Mouse (Mus musculus) heart, embryonic 13.5 days (tissue): ENCODE data around the gene Cul4b. TPM values are rescaled to one million over a fixed set of nuclear protein-coding genes. Genes with fewer than 3 reads are reported as not detected.
"Not testable (repeated sequence)": the region's sequence is repeated elsewhere in the genome, so short reads cannot be mapped to it uniquely, and the experiment has no call there.

Source experiments
- ATAC-seq: fragments of 200-750 bp; cut with Nextera tagmentation; 2 replicates; pipeline ENCODE4 v1.8.0; 2017; ENCODE audit warnings: moderate TSS enrichment; ENCODE audit not compliant: insufficient number of reproducible peaks, low FRiP score, low TSS enrichment; ENCODE audit errors: extremely low read depth
- H3K27ac ChIP-seq: fragments of 300-500 bp; sonication (generic); replicated peaks from 2 replicates; pipeline ENCODE4 v1.5.1; 2015; ENCODE audit warnings: moderate library complexity, mild to moderate bottlenecking, inconsistent platforms
- H3K27me3 ChIP-seq: fragments of 300-500 bp; sonication (generic); replicated peaks from 2 replicates; pipeline ENCODE4 v1.6.1; 2015; ENCODE audit warnings: mild to moderate bottlenecking, inconsistent platforms
- H3K36me3 ChIP-seq: fragments of 300-500 bp; sonication (generic); 2 replicates; pipeline ENCODE4 v1.6.1; 2015; ENCODE audit warnings: mild to moderate bottlenecking, inconsistent platforms
- H3K4me1 ChIP-seq: fragments of 300-500 bp; sonication (generic); 2 replicates; pipeline ENCODE4 v1.6.1; 2015; ENCODE audit warnings: inconsistent platforms
- H3K4me2 ChIP-seq: fragments of 300-500 bp; sonication (generic); 2 replicates; pipeline ENCODE4 v1.6.1; 2015; ENCODE audit warnings: inconsistent platforms, mild to moderate bottlenecking, moderate library complexity
- H3K4me3 ChIP-seq: fragments of 300-500 bp; sonication (generic); 2 replicates; pipeline ENCODE4 v1.5.1; 2015; ENCODE audit warnings: moderate library complexity, mild to moderate bottlenecking, inconsistent platforms
- H3K9ac ChIP-seq: fragments of 300-500 bp; sonication (generic); 2 replicates; pipeline ENCODE4 v1.6.1; 2015; ENCODE audit warnings: inconsistent platforms, mild to moderate bottlenecking, moderate library complexity
- H3K9me3 ChIP-seq: fragments of 300-500 bp; sonication (generic); 2 replicates; pipeline ENCODE4 v1.6.1; 2016; ENCODE audit warnings: inconsistent platforms
- WGBS: fragments of 180-500 bp; shearing (Covaris S2); methylation state at CpG from one replicate; pipeline ENCODE4 v1.1.7; 2015; ENCODE audit warnings: mixed read lengths; 5-methylcytosine and 5-hydroxymethylcytosine counted together
- polyA plus RNA-seq: library from polyadenylated mRNA; unstranded; fragments of >200 nt; fragmentation: Nextera tagmentation; extraction: Ambion mirVana; gene quantifications from 2 replicates; pipeline ENCODE4 v1.2.1, GENCODE M21; 2015

Cul4b gene
- polyA plus RNA-seq, 1 experiment from 2014 or later, result 17.7 TPM

GRCm38 (mm10) chrX:38564542-38565175, 11.3 kb downstream of the Cul4b start:
- ATAC-seq, result peak; percentile 88
- peaks cover 17% of the 10 kb centered on the region for H3K36me3 ChIP-seq
- WGBS, result 3% methylated on average over 5 of the region's 52 CpGs

DNA sequence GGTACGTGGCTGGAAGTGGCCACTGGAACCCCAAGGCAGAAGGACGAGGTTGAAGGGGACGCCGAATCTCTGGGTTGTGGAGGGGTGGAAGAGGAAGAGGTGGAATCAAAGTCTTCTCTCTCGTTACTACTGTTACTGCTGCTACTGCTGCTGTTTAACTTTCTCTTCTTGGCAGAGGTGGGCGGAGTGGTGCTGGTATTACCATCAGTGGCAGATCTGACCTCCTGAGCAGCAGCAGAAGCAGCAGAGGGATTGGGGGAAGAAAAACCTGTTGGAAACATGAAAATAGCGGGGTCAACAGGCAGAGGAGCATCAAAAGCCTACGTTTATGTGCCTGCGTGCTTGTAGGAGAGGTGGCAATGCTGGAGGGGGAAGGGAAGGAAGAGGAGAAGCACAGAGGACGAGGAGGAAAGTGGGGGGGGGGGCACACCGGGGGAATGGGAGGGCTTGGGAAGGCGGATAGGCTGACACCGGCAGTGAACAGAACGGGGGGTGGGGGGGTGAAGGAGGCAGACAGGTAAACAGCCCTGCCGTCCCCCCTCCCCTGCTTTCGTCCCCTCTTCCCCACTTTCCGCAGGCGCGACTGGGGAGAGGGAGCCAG, 12.0 kb downstream of the Cul4b start:
- ATAC-seq, result no peak

More at GRCm38 (mm10) chrX:38564542-38565175, 11.3 kb downstream of the Cul4b start:
- H3K4me1 ChIP-seq, result peaks cover 6% of the 10 kb centered on the region
- no peaks in the 10 kb centered on the region for H3K9me3 ChIP-seq
- H3K4me2 ChIP-seq, result peak overlapping the region; percentile 75
- H3K4me3 ChIP-seq, result peak overlapping the region; percentile 62
- peak overlapping the region; percentile 85 for H3K9ac ChIP-seq
- H3K27me3 ChIP-seq, result no peaks in the 10 kb centered on the region
- H3K27ac ChIP-seq, result peak overlapping the region; percentile 96

DNA sequence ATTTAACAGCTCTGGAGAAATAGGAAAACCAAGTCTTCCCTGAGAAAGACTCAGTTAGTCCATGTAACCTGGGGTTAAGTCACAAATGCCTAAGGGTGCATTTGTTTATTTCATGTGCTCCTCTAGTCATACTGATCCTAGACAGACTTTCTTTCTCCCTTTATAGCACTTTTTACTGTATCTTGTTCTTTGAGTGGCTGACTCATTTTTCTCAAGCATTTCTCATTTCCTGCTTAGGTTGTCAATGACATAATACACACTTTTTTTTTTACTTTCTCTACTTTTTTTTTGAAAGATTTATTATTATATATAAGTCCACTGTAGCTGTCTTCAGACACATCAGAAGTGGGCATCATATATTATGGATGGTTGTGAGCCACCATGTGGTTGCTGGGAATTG, 22.7 kb downstream of the Cul4b start:
- ATAC-seq, result no peak
- no peaks in the 10 kb centered on the region for H3K9me3 ChIP-seq
- no peak overlapping the region for H3K4me2 ChIP-seq
- peaks cover 23% of the 10 kb centered on the region for H3K36me3 ChIP-seq
- no peaks in the 10 kb centered on the region for H3K4me1 ChIP-seq
- no peak overlapping the region for H3K27ac ChIP-seq
- no peaks in the 10 kb centered on the region for H3K27me3 ChIP-seq
- no peak overlapping the region for H3K4me3 ChIP-seq
- H3K9ac ChIP-seq, result no peak overlapping the region

More for the DNA sequence above, 12.0 kb downstream of the Cul4b start:
- Histone ChIP-seq H3K4me3 (peak overlapping the region; percentile 62), H3K9ac (peak overlapping the region; percentile 85), H3K27me3 (no peaks in the 10 kb centered on the region), H3K4me2 (peak overlapping the region; percentile 75), H3K9me3 (no peaks in the 10 kb centered on the region), H3K36me3 (peaks cover 23% of the 10 kb centered on the region), H3K27ac (peak overlapping the region; percentile 96), H3K4me1 (peaks cover 6% of the 10 kb centered on the region)
- WGBS, result 9% methylated on average over 10 of the region's 19 CpGs

DNA sequence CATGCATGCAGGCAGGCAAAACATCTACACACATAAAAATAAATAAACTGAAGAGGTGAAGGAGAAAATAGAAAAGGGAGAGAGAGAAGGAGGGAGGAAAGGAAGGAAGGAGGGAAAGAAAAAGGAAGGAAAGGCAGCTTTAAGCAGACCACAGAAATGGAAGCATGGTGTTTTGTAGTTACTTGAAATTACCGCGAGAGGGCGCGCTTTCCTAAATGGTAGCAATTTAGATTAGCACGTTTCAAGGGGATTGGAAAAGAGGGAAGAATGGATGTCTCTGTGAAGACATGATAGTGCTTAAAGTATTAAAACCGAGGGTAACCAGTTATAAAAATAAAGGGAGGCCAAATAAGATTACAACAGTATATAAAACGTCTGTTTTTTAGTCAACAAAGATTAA, 61.4 kb downstream of the Cul4b start:
- WGBS, result 2% methylated on average over 7 of the region's 7 CpGs
- ATAC-seq, result no peak
- H3K4me2 ChIP-seq, result no peak overlapping the region
- no peaks in the 10 kb centered on the region for H3K4me1 ChIP-seq
- no peak overlapping the region for H3K9ac ChIP-seq
- H3K27me3 ChIP-seq, result no peaks in the 10 kb centered on the region
- H3K9me3 ChIP-seq, result no peaks in the 10 kb centered on the region
- H3K27ac ChIP-seq, result no peak overlapping the region
- no peaks in the 10 kb centered on the region for H3K36me3 ChIP-seq
- H3K4me3 ChIP-seq, result no peak overlapping the region

DNA sequence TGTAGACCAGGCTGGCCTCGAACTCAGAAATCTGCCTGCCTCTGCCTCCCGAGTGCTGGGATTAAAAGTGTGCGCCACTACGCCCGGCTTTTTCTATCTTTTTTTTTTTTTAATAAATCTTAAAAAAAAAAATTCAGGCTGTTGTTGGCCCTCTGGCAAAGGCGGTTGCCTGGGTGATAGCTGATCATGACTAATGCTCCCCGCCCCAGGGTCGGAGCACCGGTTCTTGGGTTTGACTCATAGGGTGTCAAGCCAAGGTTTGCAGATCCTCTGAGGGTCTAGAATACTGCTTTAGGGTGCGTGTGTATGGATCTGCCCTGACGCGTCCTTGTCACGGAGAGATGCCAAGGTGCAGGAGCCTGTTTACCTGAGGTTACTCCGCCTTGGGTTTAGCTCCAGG, 71.2 kb downstream of the Cul4b start:
- H3K36me3 ChIP-seq, result no peaks in the 10 kb centered on the region
- WGBS, result 76% methylated on average over 14 of the region's 14 CpGs

GRCm38 (mm10) chrX:38502182-38502581, 73.8 kb downstream of the Cul4b start:
- not testable (repeated sequence) for H3K4me1 ChIP-seq, ATAC-seq, H3K9ac ChIP-seq, H3K27me3 ChIP-seq, H3K4me2 ChIP-seq, H3K4me3 ChIP-seq, H3K36me3 ChIP-seq, H3K27ac ChIP-seq, H3K9me3 ChIP-seq
- 64% methylated on average over 5 of the region's 5 CpGs for WGBS

More for the DNA sequence above, 71.2 kb downstream of the Cul4b start:
- H3K4me1 ChIP-seq, result no peaks in the 10 kb centered on the region
- no peak overlapping the region for H3K4me3 ChIP-seq
- no peak overlapping the region for H3K4me2 ChIP-seq
- H3K27me3 ChIP-seq, result no peaks in the 10 kb centered on the region
- H3K9me3 ChIP-seq, result no peaks in the 10 kb centered on the region
- no peak for ATAC-seq
- no peak overlapping the region for H3K9ac ChIP-seq
- H3K27ac ChIP-seq, result no peak overlapping the region

DNA sequence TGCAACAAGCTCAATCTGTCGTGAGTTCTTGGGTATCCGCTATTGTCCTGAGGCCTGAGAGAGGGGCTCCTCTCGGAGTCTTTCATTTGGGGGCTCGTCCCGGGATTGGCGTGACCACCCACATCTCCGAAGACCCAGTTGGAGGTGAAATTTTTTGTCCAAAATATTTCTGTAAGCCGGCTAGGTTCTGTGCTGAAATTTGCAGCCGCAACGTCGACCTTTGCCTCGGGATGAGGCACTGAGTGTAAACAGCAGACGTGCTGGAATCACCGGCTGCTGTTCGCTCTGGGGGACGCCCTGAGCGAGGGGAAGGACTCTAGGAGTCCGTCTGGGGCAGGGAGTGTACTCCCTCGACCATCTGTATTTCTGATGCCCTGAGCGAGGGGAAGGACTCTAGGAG, 90.5 kb downstream of the Cul4b start:
- H3K36me3 ChIP-seq, H3K4me1 ChIP-seq, H3K4me3 ChIP-seq, H3K27ac ChIP-seq, ATAC-seq, H3K9me3 ChIP-seq, H3K27me3 ChIP-seq, H3K9ac ChIP-seq: not testable (repeated sequence)
- WGBS, result 28% methylated on average over 20 of the region's 20 CpGs
- peak overlapping the region; percentile 47 for H3K4me2 ChIP-seq

Other genes with a start within 250 kb of the Cul4b start
- 122 and 129 TPM in 2 replicates for gene Lamp2, start 119.7 kb downstream of the Cul4b start, polyA plus RNA-seq
- gene Mcts1, start 24.4 kb upstream of the Cul4b start, polyA plus RNA-seq, result 51.4 and 56.1 TPM in 2 replicates
- 24.3 and 29.4 TPM in 2 replicates for gene C1galt1c1, start 58.9 kb upstream of the Cul4b start, polyA plus RNA-seq
- 1.9 and 2.9 TPM in 2 replicates for gene 6030498E09Rik, start 196.5 kb upstream of the Cul4b start, polyA plus RNA-seq